Mouse (Mus musculus): Measurements from ENCODE around the gene 4930474N05Rik.

4930474N05Rik gene

GRCm38 (mm10) chr14:36094617-36095016 lies at the start of gene 4930474N05Rik:
Gene 4930474N05Rik (plus strand): TSS chr14:36094917.
- DNase-seq (ENCODE audit: low spot score) = no peak

GRCm38 (mm10) chr14:36048746-36049391 lies 45.8 kb upstream of the 4930474N05Rik start:
- DNase-seq (ENCODE audit: low spot score) = peak; percentile 11

- DNase-seq (ENCODE audit: low spot score) = no peak
Measured at GRCm38 (mm10) chr14:36053281-36053680, 41.4 kb upstream of the 4930474N05Rik start.

- no peak for DNase-seq (ENCODE audit: low spot score)
Measured at GRCm38 (mm10) chr14:36098528-36098927, 3.8 kb downstream of the 4930474N05Rik start.

GRCm38 (mm10) chr14:36099647-36100046 lies 4.9 kb downstream of the 4930474N05Rik start:
- DNase-seq (ENCODE audit: low spot score) = no peak

- DNase-seq (ENCODE audit: low spot score) = no peak
Measured at GRCm38 (mm10) chr14:36100731-36101130, 6.0 kb downstream of the 4930474N05Rik start.

- DNase-seq (ENCODE audit: low spot score) = peak; percentile 4
Measured at GRCm38 (mm10) chr14:36114481-36114880, 19.8 kb downstream of the 4930474N05Rik start.

- no peak for DNase-seq (ENCODE audit: low spot score)
Measured at GRCm38 (mm10) chr14:36123775-36124335, 29.1 kb downstream of the 4930474N05Rik start.

GRCm38 (mm10) chr14:36135749-36136148 lies 41.0 kb downstream of the 4930474N05Rik start:
- DNase-seq (ENCODE audit: low spot score) = no peak

- no peak for DNase-seq (ENCODE audit: low spot score)
Measured at GRCm38 (mm10) chr14:36137696-36138095, 43.0 kb downstream of the 4930474N05Rik start.

- DNase-seq (ENCODE audit: low spot score) = no peak
Measured at GRCm38 (mm10) chr14:36145261-36145660, 50.5 kb downstream of the 4930474N05Rik start.
